Mouse (Mus musculus) embryonic facial prominence, embryonic 12.5 days (tissue): ENCODE data around the gene Csdc2. TPM values are rescaled to one million over a fixed set of nuclear protein-coding genes. Genes with fewer than 3 reads are reported as not detected.

Source experiments
- ATAC-seq: fragments of 200-750 bp; cut with Nextera tagmentation; 2 replicates; pipeline ENCODE4 v1.8.0; 2017; ENCODE audit not compliant: insufficient number of reproducible peaks, insufficient read depth, low FRiP score, low TSS enrichment
- H3K27ac ChIP-seq: fragments of 300-500 bp; sonication (generic); 2 replicates; pipeline ENCODE4 v1.5.1; 2016; ENCODE audit warnings: mild to moderate bottlenecking
- H3K27me3 ChIP-seq: fragments of 300-500 bp; sonication (generic); 2 replicates; pipeline ENCODE4 v1.6.1; 2016; ENCODE audit warnings: mild to moderate bottlenecking, moderate library complexity
- H3K36me3 ChIP-seq: fragments of 300-500 bp; sonication (generic); 2 replicates; pipeline ENCODE4 v1.6.1; 2016; ENCODE audit warnings: mild to moderate bottlenecking
- H3K4me1 ChIP-seq: fragments of 300-500 bp; sonication (generic); 2 replicates; pipeline ENCODE4 v1.6.1; 2016
- H3K4me2 ChIP-seq: fragments of 300-500 bp; sonication (generic); replicated peaks from 2 replicates; pipeline ENCODE4 v1.6.1; 2016; ENCODE audit warnings: mild to moderate bottlenecking, moderate library complexity
- H3K4me3 ChIP-seq: fragments of 300-500 bp; sonication (generic); 2 replicates; pipeline ENCODE4 v1.5.1; 2016; ENCODE audit warnings: mild to moderate bottlenecking
- H3K9ac ChIP-seq: fragments of 300-500 bp; sonication (generic); 2 replicates; pipeline ENCODE4 v1.6.1; 2016; ENCODE audit warnings: mild to moderate bottlenecking, moderate library complexity
- H3K9me3 ChIP-seq: fragments of 300-500 bp; sonication (generic); 2 replicates; pipeline ENCODE4 v1.6.1; 2016; ENCODE audit warnings: mild to moderate bottlenecking, moderate library complexity
- WGBS: fragments of 180-500 bp; shearing (Covaris S2); methylation state at CpG from one replicate; pipeline ENCODE4 v1.1.7; 2016; 5-methylcytosine and 5-hydroxymethylcytosine counted together
- polyA plus RNA-seq: library from polyadenylated mRNA; unstranded; fragments of >200 nt; fragmentation: Nextera tagmentation; extraction: Ambion mirVana; gene quantifications from 2 replicates; pipeline ENCODE4 v1.2.1, GENCODE M21; 2016

Csdc2 gene
- polyA plus RNA-seq, 1 experiment from 2014 or later: 12.8 TPM

- H3K4me3 ChIP-seq: no peak overlapping the region
- H3K4me1 ChIP-seq: peaks cover 23% of the 10 kb centered on the region
- WGBS: 83% methylated on average over 2 of the region's 2 CpGs
- no peak overlapping the region for H3K4me2 ChIP-seq
- no peak overlapping the region for H3K9ac ChIP-seq
- no peaks in the 10 kb centered on the region for H3K27me3 ChIP-seq
- no peak overlapping the region for H3K27ac ChIP-seq
- no peaks in the 10 kb centered on the region for H3K9me3 ChIP-seq
- ATAC-seq: no peak
- H3K36me3 ChIP-seq: no peaks in the 10 kb centered on the region
Measured at GRCm38 (mm10) chr15:81941010-81941409, 4.5 kb downstream of the Csdc2 start.

DNA sequence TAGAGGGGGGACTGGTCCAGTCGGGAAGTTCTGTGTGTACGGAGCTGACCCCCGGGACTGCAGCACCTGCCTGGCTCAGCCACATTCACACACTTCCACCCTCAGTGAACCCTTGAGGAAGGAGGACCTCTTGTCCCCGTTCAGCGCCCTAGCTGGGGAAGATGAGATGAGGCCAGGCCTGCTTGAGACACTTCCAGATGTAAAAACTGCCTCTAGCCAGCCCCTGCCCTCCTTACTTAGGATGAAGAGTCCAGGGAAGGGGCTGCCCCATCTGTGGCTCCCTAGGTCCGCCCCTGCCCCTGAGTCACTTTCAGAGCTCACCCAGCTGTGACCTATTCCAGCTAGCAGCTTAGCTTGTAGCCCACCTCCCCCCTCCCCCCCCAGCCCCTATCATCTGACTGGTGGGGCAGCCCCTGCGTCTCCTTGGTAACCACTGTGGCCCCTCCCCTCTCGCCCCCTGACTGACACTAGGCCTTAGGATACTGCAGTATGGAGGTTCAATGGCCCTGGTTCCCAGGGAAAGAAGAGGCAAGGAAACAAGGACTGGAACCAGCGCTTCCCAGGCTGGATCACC, 6.7 kb downstream of the Csdc2 start:
- no peak overlapping the region for H3K27ac ChIP-seq
- H3K4me2 ChIP-seq: no peak overlapping the region
- H3K36me3 ChIP-seq: no peaks in the 10 kb centered on the region
- no peak for ATAC-seq
- 14% methylated on average over 9 of the region's 9 CpGs for WGBS
- peaks cover 6% of the 10 kb centered on the region for H3K4me1 ChIP-seq
- H3K27me3 ChIP-seq: no peaks in the 10 kb centered on the region
- no peak overlapping the region for H3K4me3 ChIP-seq
- H3K9ac ChIP-seq: 0 out of 2 replicates have a peak overlapping the region, but pooled peaks have one; percentile 10
- H3K9me3 ChIP-seq: no peaks in the 10 kb centered on the region

DNA sequence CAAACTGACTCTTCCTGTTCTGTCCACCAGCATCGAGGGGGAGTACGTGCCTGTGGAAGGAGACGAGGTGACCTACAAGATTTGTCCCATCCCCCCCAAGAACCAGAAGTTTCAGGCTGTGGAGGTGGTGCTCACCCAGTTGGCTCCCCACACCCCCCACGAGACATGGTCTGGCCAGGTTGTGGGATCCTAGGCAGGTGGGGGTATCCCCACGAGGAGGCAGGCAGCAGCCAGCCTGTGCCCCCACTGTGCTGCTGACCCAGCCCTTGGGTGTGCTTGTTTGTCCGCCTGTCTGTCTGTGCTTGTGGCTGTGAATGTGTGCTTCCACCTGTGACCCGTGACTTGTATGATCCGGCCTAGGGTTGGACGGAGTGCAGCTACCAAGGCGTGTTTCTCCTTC, 12.5 kb downstream of the Csdc2 start:
- no peaks in the 10 kb centered on the region for H3K4me1 ChIP-seq
- H3K27ac ChIP-seq: no peak overlapping the region
- 0 out of 2 replicates have a peak, but pooled peaks cover 4% of the 10 kb centered on the region for H3K36me3 ChIP-seq

DNA sequence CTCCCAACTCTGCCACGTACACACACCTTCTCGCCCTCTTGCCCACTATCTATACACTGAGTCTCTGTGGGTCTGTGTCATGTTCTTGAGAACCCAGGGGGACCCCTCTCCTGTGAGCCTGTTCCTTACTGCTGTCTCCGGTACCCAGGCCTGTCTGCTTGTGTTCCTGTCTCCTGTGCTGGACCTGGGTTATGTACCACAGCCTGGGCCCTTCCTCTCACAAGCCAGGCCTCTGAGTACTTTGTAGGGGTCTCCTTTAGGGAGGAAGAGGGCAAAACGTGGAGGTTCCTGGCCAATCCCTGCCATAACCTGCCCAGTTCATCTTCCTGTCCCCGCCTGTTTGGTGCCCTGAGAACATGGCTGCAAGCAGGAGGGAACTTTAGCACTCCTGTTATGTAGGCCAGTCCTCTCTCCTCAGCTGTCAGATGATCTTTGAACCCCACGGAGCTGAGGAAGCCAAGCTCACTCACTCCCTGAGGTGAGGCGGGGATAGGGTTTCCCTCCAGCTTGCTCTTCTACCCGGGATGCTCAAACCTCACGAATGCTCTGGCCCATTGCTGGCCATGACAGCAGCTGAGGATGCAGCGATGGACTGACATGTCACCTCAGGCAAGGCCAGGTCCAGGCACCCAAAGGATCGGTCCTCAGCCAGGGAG, 13.0 kb downstream of the Csdc2 start:
- Histone ChIP-seq H3K27me3 (no peaks in the 10 kb centered on the region), H3K9me3 (no peaks in the 10 kb centered on the region), H3K27ac (no peak overlapping the region), H3K4me1 (no peaks in the 10 kb centered on the region), H3K4me3 (no peak overlapping the region), H3K36me3 (0 out of 2 replicates have a peak, but pooled peaks cover 6% of the 10 kb centered on the region), H3K9ac (no peak overlapping the region), H3K4me2 (no peak overlapping the region)
- 64% methylated on average over 11 of the region's 11 CpGs for WGBS
- ATAC-seq: no peak

More for the DNA sequence above, 12.5 kb downstream of the Csdc2 start:
- ATAC-seq: no peak
- H3K4me2 ChIP-seq: no peak overlapping the region
- H3K27me3 ChIP-seq: no peaks in the 10 kb centered on the region
- H3K9ac ChIP-seq: no peak overlapping the region
- no peak overlapping the region for H3K4me3 ChIP-seq
- WGBS: 82% methylated on average over 10 of the region's 10 CpGs
- no peaks in the 10 kb centered on the region for H3K9me3 ChIP-seq

- ATAC-seq: no peak
- Histone ChIP-seq H3K27me3 (no peaks in the 10 kb centered on the region), H3K4me3 (no peak overlapping the region), H3K4me1 (no peaks in the 10 kb centered on the region), H3K27ac (no peak overlapping the region), H3K36me3 (0 out of 2 replicates have a peak, but pooled peaks cover 8% of the 10 kb centered on the region), H3K9ac (no peak overlapping the region), H3K9me3 (no peaks in the 10 kb centered on the region), H3K4me2 (no peak overlapping the region)
- 88% methylated on average over 5 of the region's 5 CpGs for WGBS
Measured at GRCm38 (mm10) chr15:81950716-81951115, 14.2 kb downstream of the Csdc2 start.

DNA sequence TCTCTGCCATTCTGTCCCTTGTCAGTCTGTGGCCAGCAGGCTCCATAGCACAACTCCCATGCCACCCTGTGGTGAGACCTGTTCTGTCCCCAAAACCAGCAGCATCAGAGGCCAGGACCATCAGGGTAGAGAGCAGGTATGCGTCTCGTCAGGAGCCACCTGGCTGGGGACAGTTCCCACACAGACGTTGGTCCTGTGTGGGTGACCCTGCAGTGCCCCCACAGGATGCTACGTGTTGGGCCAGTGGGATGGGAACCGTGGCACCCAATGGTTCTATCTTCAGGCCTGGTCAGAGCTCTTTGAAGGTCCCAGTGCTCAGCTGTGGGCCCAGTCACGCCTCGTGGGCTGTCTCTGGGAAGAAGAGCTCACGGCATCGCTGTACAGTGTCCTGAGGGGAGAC, 14.6 kb downstream of the Csdc2 start:
- Histone ChIP-seq H3K36me3 (0 out of 2 replicates have a peak, but pooled peaks cover 8% of the 10 kb centered on the region), H3K27me3 (no peaks in the 10 kb centered on the region), H3K4me1 (no peaks in the 10 kb centered on the region), H3K4me3 (no peak overlapping the region), H3K9ac (no peak overlapping the region), H3K4me2 (no peak overlapping the region), H3K9me3 (no peaks in the 10 kb centered on the region), H3K27ac (no peak overlapping the region)
- 83% methylated on average over 9 of the region's 9 CpGs for WGBS
- no peak for ATAC-seq

- H3K27ac ChIP-seq: no peak overlapping the region
- H3K9me3 ChIP-seq: no peaks in the 10 kb centered on the region
- WGBS: 78% methylated on average over 4 of the region's 4 CpGs
- H3K4me2 ChIP-seq: no peak overlapping the region
- H3K27me3 ChIP-seq: no peaks in the 10 kb centered on the region
- H3K4me3 ChIP-seq: no peak overlapping the region
- no peak overlapping the region for H3K9ac ChIP-seq
- 0 out of 2 replicates have a peak, but pooled peaks cover 8% of the 10 kb centered on the region for H3K36me3 ChIP-seq
- ATAC-seq: no peak
- H3K4me1 ChIP-seq: no peaks in the 10 kb centered on the region
Measured at GRCm38 (mm10) chr15:81952310-81952709, 15.8 kb downstream of the Csdc2 start.

DNA sequence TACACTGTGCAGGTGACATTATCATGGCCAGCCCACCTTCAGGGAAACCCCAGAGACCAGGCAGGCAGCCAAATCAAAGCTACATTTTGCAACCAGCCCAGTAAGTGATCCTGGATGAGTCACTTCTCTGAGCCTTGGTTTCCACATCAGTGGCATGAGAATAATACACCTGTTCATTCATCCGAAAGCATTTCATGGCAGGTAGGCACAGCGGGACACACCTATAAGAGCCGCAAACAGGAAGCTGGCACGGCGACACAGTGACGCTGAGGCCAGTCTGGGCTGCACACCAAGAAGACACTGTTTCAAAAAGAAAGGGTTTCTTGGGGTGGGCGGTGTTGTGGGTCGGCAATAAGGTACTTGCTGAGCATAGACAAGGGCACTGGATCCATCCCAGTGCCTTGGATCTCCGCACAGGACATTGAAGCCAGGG, 17.6 kb downstream of the Csdc2 start:
- H3K27me3 ChIP-seq: no peaks in the 10 kb centered on the region
- no peak overlapping the region for H3K9ac ChIP-seq
- no peak for ATAC-seq
- no peaks in the 10 kb centered on the region for H3K9me3 ChIP-seq
- no peak overlapping the region for H3K4me2 ChIP-seq
- 0 out of 2 replicates have a peak, but pooled peaks cover 8% of the 10 kb centered on the region for H3K36me3 ChIP-seq
- H3K4me3 ChIP-seq: no peak overlapping the region
- WGBS: 95% methylated on average over 9 of the region's 9 CpGs
- no peaks in the 10 kb centered on the region for H3K4me1 ChIP-seq
- H3K27ac ChIP-seq: no peak overlapping the region

- H3K36me3 ChIP-seq: 0 out of 2 replicates have a peak, but pooled peaks cover 8% of the 10 kb centered on the region
- H3K4me1 ChIP-seq: no peaks in the 10 kb centered on the region
- ATAC-seq: no peak
- no peaks in the 10 kb centered on the region for H3K27me3 ChIP-seq
- WGBS: 90% methylated on average over 6 of the region's 6 CpGs
- no peak overlapping the region for H3K27ac ChIP-seq
- no peak overlapping the region for H3K4me2 ChIP-seq
- H3K9ac ChIP-seq: no peak overlapping the region
- no peaks in the 10 kb centered on the region for H3K9me3 ChIP-seq
- H3K4me3 ChIP-seq: no peak overlapping the region
Measured at GRCm38 (mm10) chr15:81954716-81955115, 18.2 kb downstream of the Csdc2 start.

DNA sequence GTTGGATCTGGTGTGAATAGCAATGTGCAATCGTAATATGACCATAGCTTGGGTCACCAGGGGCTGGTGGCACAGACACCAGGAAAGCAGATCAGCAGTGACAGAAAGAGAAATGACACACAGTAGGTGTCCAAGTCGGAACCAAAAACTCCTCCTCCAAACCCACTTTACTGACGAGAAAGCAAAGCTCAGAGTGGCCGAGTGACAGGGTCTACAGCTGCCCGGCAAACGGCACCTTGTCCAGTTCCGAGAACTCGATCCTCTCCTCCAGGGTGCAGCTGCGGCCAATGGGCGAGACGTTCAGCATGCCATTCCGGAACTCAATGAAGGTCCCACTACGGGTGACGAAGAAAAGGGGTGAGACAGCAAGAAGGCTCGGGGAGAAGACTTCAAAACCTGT, 18.9 kb downstream of the Csdc2 start:
- no peak overlapping the region for H3K4me3 ChIP-seq
- no peak overlapping the region for H3K4me2 ChIP-seq
- H3K9ac ChIP-seq: no peak overlapping the region
- 0 out of 2 replicates have a peak, but pooled peaks cover 1% of the 10 kb centered on the region for H3K4me1 ChIP-seq
- no peak overlapping the region for H3K27ac ChIP-seq
- WGBS: 92% methylated on average over 15 of the region's 15 CpGs
- no peaks in the 10 kb centered on the region for H3K27me3 ChIP-seq
- H3K36me3 ChIP-seq: 0 out of 2 replicates have a peak, but pooled peaks cover 8% of the 10 kb centered on the region
- ATAC-seq: no peak
- no peaks in the 10 kb centered on the region for H3K9me3 ChIP-seq

- Histone ChIP-seq H3K36me3 (0 out of 2 replicates have a peak, but pooled peaks cover 4% of the 10 kb centered on the region), H3K27ac (no peak overlapping the region), H3K9me3 (no peaks in the 10 kb centered on the region), H3K27me3 (no peaks in the 10 kb centered on the region), H3K4me1 (0 out of 2 replicates have a peak, but pooled peaks cover 2% of the 10 kb centered on the region), H3K9ac (no peak overlapping the region), H3K4me3 (no peak overlapping the region), H3K4me2 (no peak overlapping the region)
- ATAC-seq: no peak
- 56% methylated on average over 8 of the region's 8 CpGs for WGBS
Measured at GRCm38 (mm10) chr15:81956457-81956856, 19.9 kb downstream of the Csdc2 start.

DNA sequence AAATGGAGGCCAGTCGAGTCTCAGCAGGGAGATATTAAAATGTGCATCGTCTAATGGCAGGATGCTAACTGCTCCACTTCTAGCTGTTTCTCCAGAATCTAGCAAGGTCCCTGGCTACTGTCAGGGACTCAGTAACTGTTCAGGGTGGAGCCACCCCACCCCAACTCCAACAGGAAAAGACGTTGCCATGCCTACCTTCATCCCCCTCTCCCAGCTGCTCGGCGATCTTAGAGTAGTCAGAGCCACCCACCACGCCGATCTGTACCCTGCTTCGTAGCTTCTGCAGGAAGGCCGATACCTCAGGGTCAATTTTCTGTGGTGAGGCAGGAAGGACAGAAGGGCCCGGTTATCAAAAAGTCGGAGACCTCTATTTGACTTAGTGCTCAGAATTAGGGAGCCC, 21.0 kb downstream of the Csdc2 start:
- Histone ChIP-seq H3K9me3 (no peaks in the 10 kb centered on the region), H3K4me2 (no peak overlapping the region), H3K36me3 (0 out of 2 replicates have a peak, but pooled peaks cover 4% of the 10 kb centered on the region), H3K4me1 (0 out of 2 replicates have a peak, but pooled peaks cover 2% of the 10 kb centered on the region), H3K9ac (no peak overlapping the region), H3K27ac (no peak overlapping the region), H3K4me3 (no peak overlapping the region), H3K27me3 (no peaks in the 10 kb centered on the region)
- ATAC-seq: no peak
- 83% methylated on average over 11 of the region's 11 CpGs for WGBS
